Mouse (Mus musculus) stomach, embryonic 16.5 days (tissue): ENCODE results near the gene Sez6. TPM values are rescaled to one million over a fixed set of nuclear protein-coding genes. Genes with fewer than 3 reads are reported as not detected.

Experiments used
- ATAC-seq: fragments of 200-750 bp; cut with Nextera tagmentation; 2 replicates; pipeline ENCODE4 v1.8.0; 2017; ENCODE audit warnings: moderate number of reproducible peaks, moderate TSS enrichment; ENCODE audit not compliant: insufficient read depth, low FRiP score
- H3K27ac ChIP-seq: fragments of 300-500 bp; sonication (generic); 2 replicates; pipeline ENCODE4 v1.5.1; 2014; ENCODE audit warnings: low read length
- H3K27me3 ChIP-seq: fragments of 300-500 bp; sonication (generic); 2 replicates; pipeline ENCODE4 v1.6.1; 2014; ENCODE audit warnings: low read length, control low read depth, mixed read lengths; ENCODE audit not compliant: control insufficient read depth, insufficient read depth
- H3K36me3 ChIP-seq: fragments of 300-500 bp; sonication (generic); 2 replicates; pipeline ENCODE4 v1.6.1; 2014; ENCODE audit warnings: low read length; ENCODE audit not compliant: control insufficient read depth, insufficient read depth
- H3K4me1 ChIP-seq: fragments of 300-500 bp; sonication (generic); 2 replicates; pipeline ENCODE4 v1.6.1; 2014; ENCODE audit warnings: low read length, control low read depth, mixed read lengths; ENCODE audit not compliant: control insufficient read depth, insufficient read depth
- H3K4me2 ChIP-seq: fragments of 300-500 bp; sonication (generic); 2 replicates; pipeline ENCODE4 v1.6.1; 2014; ENCODE audit warnings: low read depth, low read length, mixed read lengths
- H3K4me3 ChIP-seq: fragments of 300-500 bp; sonication (generic); replicated peaks from 2 replicates; pipeline ENCODE4 v1.5.1; 2014; ENCODE audit warnings: mild to moderate bottlenecking, low read length
- H3K9ac ChIP-seq: fragments of 300-500 bp; sonication (generic); 2 replicates; pipeline ENCODE4 v1.6.1; 2014; ENCODE audit warnings: low read length
- H3K9me3 ChIP-seq: fragments of 300-500 bp; sonication (generic); replicated peaks from 2 replicates; pipeline ENCODE4 v1.6.1; 2016; ENCODE audit warnings: low read length, control low read depth; ENCODE audit not compliant: control insufficient read depth
- WGBS: fragments of 180-500 bp; shearing (Covaris S2); extraction: QIAGEN DNeasy Blood & Tissue Kit; methylation state at CpG from one replicate; pipeline ENCODE4 v1.1.7; 2014; 5-methylcytosine and 5-hydroxymethylcytosine counted together
- polyA plus RNA-seq: library from polyadenylated mRNA; unstranded; fragments of >200 nt; fragmentation: Nextera tagmentation; extraction: Ambion mirVana; gene quantifications from 2 replicates; pipeline ENCODE4 v1.2.1, GENCODE M21; 2015

The Sez6 gene
- polyA plus RNA-seq, 1 experiment from 2014 or later = 2.3 TPM

- whole genome bisulfite sequencing = 39% methylated on average over 5 of the region's 5 CpGs
- Histone ChIP-seq H3K4me2 (no peak overlapping the region), H3K36me3 (no peaks in the 10 kb centered on the region), H3K27me3 (0 out of 2 replicates have a peak, but pooled peaks cover 5% of the 10 kb centered on the region), H3K9ac (no peak overlapping the region), H3K4me1 (peaks cover 13% of the 10 kb centered on the region; the same call in 1 of the 2 replicates), H3K4me3 (no peak overlapping the region), H3K27ac (peak overlapping the region; percentile 77), H3K9me3 (no peaks in the 10 kb centered on the region)
- ATAC-seq = peak; percentile 72; the same call in 1 of the 2 replicates
These were observed 29.2 kb upstream of the Sez6 start for GRCm38 (mm10) chr11:77901366-77901765.

DNA sequence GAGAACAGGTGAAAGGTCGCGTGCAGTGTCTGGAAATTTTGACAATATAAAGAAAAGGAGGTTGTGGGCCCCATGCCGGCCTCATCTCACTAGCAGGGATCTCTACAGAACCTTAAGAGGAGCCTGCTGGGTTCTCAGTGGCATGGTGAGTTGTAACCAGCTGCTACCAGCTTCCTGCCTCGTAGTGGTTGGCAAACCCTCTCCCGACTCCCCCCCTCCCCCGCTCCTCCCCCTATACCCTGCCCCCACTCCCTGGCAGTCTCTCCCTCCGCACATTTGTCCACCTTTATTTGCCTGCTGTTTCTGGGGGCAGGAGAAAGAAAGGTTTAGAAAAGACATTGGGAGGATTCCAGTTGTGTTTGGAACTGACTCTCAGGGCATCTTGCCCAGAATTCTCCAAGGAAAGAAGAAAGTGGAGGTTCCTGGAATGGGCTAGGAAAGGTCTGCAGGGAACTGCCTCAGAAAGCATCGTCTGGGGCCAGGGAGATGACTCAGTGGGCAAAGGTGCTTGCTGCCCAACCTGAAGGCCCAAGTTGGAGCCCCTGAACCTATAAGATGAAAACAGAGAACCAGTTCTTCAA lies 28.7 kb upstream of the Sez6 start:
- H3K27ac ChIP-seq = peak overlapping the region; percentile 77

GRCm38 (mm10) chr11:77903761-77904160 lies 26.8 kb upstream of the Sez6 start:
- Histone ChIP-seq H3K9ac (no peak overlapping the region), H3K27me3 (no peaks in the 10 kb centered on the region), H3K27ac (no peak overlapping the region), H3K9me3 (no peaks in the 10 kb centered on the region), H3K4me3 (no peak overlapping the region), H3K4me1 (peaks cover 2% of the 10 kb centered on the region; the same call in 1 of the 2 replicates), H3K36me3 (no peaks in the 10 kb centered on the region), H3K4me2 (no peak overlapping the region)
- 35% methylated on average over 3 of the region's 3 CpGs for WGBS
- ATAC-seq = no peak

More for the DNA sequence above, 28.7 kb upstream of the Sez6 start:
- H3K9me3 ChIP-seq = no peaks in the 10 kb centered on the region
- peaks cover 8% of the 10 kb centered on the region; the same call in 1 of the 2 replicates for H3K4me1 ChIP-seq
- no peak overlapping the region for H3K9ac ChIP-seq
- ATAC-seq = peak; percentile 37; the same call in 1 of the 2 replicates
- 37% methylated on average over 8 of the region's 8 CpGs for WGBS
- H3K4me2 ChIP-seq = 0 out of 2 replicates have a peak overlapping the region, but pooled peaks have one; percentile 13
- no peak overlapping the region for H3K4me3 ChIP-seq
- H3K36me3 ChIP-seq = no peaks in the 10 kb centered on the region
- H3K27me3 ChIP-seq = 0 out of 2 replicates have a peak, but pooled peaks cover 5% of the 10 kb centered on the region

DNA sequence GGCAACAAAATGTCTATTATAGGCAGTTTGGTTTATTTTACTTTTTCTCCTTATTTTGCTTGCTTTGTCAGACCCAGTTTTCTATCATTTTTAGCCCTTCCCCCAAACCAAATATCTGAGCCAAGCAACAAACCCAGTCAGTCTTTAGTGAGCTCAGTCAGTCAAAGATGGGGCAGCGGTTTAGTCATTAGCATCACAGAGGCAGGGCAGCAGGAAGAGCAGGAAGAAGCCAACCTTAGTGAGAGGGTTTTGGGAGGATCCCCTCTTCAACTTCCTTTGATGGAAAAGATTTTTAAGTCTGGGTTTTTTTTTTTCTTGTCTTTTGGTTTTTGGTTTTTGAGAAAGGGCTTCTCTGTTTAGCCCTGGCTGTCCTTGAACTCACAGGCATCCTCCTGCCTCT lies 25.9 kb upstream of the Sez6 start:
- peaks cover 2% of the 10 kb centered on the region; the same call in 1 of the 2 replicates for H3K4me1 ChIP-seq
- H3K27me3 ChIP-seq = no peaks in the 10 kb centered on the region
- no peak overlapping the region for H3K4me3 ChIP-seq
- H3K4me2 ChIP-seq = no peak overlapping the region
- no peak overlapping the region for H3K27ac ChIP-seq
- no peaks in the 10 kb centered on the region for H3K9me3 ChIP-seq
- ATAC-seq = no peak
- 52% methylated on average over 1 of the region's 1 CpGs for WGBS
- no peaks in the 10 kb centered on the region for H3K36me3 ChIP-seq
- H3K9ac ChIP-seq = no peak overlapping the region

- Histone ChIP-seq H3K27ac (no peak overlapping the region), H3K27me3 (no peaks in the 10 kb centered on the region), H3K4me2 (no peak overlapping the region), H3K9ac (no peak overlapping the region), H3K4me3 (no peak overlapping the region), H3K4me1 (peaks cover 2% of the 10 kb centered on the region; the same call in 1 of the 2 replicates), H3K9me3 (no peaks in the 10 kb centered on the region), H3K36me3 (no peaks in the 10 kb centered on the region)
- ATAC-seq = no peak
- WGBS = 45% methylated on average over 19 of the region's 19 CpGs
These were observed 24.4 kb upstream of the Sez6 start for GRCm38 (mm10) chr11:77906097-77906687.

- no peak overlapping the region for H3K4me2 ChIP-seq
- no peak for ATAC-seq
These were observed 23.8 kb upstream of the Sez6 start for GRCm38 (mm10) chr11:77906747-77907174.

GRCm38 (mm10) chr11:77908468-77908867 lies 22.1 kb upstream of the Sez6 start:
- no peak overlapping the region for H3K4me2 ChIP-seq
- peaks cover 2% of the 10 kb centered on the region; the same call in 1 of the 2 replicates for H3K4me1 ChIP-seq
- H3K27me3 ChIP-seq = peaks cover 5% of the 10 kb centered on the region
- no peak overlapping the region for H3K9ac ChIP-seq
- 59% methylated on average over 4 of the region's 4 CpGs for WGBS
- no peak overlapping the region for H3K27ac ChIP-seq
- no peaks in the 10 kb centered on the region for H3K36me3 ChIP-seq
- H3K9me3 ChIP-seq = no peaks in the 10 kb centered on the region
- H3K4me3 ChIP-seq = no peak overlapping the region
- ATAC-seq = no peak

More at GRCm38 (mm10) chr11:77906747-77907174, 23.8 kb upstream of the Sez6 start:
- Histone ChIP-seq H3K4me3 (no peak overlapping the region), H3K9me3 (no peaks in the 10 kb centered on the region), H3K27ac (no peak overlapping the region), H3K27me3 (no peaks in the 10 kb centered on the region), H3K36me3 (no peaks in the 10 kb centered on the region), H3K9ac (0 out of 2 replicates have a peak overlapping the region, but pooled peaks have one; percentile 2), H3K4me1 (peaks cover 2% of the 10 kb centered on the region; the same call in 1 of the 2 replicates)
- WGBS = 17% methylated on average over 9 of the region's 9 CpGs

GRCm38 (mm10) chr11:77909376-77909775 lies 21.2 kb upstream of the Sez6 start:
- Histone ChIP-seq H3K4me3 (no peak overlapping the region), H3K36me3 (no peaks in the 10 kb centered on the region), H3K9me3 (no peaks in the 10 kb centered on the region), H3K9ac (no peak overlapping the region), H3K4me1 (no peaks in the 10 kb centered on the region; the same call in 1 of the 2 replicates), H3K4me2 (no peak overlapping the region), H3K27ac (no peak overlapping the region), H3K27me3 (peaks cover 14% of the 10 kb centered on the region)
- ATAC-seq = no peak
- WGBS = 25% methylated on average over 5 of the region's 5 CpGs

GRCm38 (mm10) chr11:77909776-77910175 lies 20.8 kb upstream of the Sez6 start:
- no peak overlapping the region for H3K4me3 ChIP-seq
- no peak for ATAC-seq
- WGBS = 25% methylated on average over 6 of the region's 6 CpGs
- H3K9ac ChIP-seq = no peak overlapping the region
- no peaks in the 10 kb centered on the region for H3K9me3 ChIP-seq
- peaks cover 18% of the 10 kb centered on the region for H3K27me3 ChIP-seq
- H3K4me2 ChIP-seq = no peak overlapping the region
- H3K27ac ChIP-seq = no peak overlapping the region
- no peaks in the 10 kb centered on the region; the same call in 1 of the 2 replicates for H3K4me1 ChIP-seq
- H3K36me3 ChIP-seq = no peaks in the 10 kb centered on the region
